Comparison of ENCODE assay signal across 16 mouse cellular contexts in the genomic region with DNA sequence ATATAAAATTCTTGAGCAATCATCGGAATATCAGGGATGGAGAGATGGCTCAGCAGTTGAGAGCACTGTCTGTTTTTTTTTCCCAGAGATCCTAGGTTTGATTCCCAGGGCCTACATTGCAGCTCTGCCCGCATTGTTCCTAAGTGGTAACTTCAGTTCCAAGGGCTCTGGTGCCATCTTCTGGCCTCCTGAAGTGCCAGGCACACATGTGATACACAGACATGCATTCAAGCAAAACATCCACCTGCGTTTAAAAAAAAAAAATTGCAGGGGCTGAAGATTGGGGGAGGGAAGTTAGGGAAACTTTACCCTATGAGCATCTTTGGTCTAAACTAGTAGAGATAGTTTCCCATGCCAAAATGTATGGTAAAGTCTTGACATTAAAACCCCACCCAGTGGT. TPM values are rescaled to one million over a fixed set of nuclear protein-coding genes. Genes with fewer than 3 reads are reported as not detected.
DNase-seq lines count a peak whose midpoint lies in the region; ATAC-seq and TF ChIP-seq lines count a peak whose summit lies in the region.
"Had no signal": no experiment of that assay in that cellular context is flagged by ENCODE, and none has a peak within 500 bp of the region (broad histone marks: within the 10 kb centered on the region; RNA-seq: fewer than 3 reads in every experiment).

No protein-coding gene starts in this region.

- no peak for TF ChIP-seq POLR2A in cerebellum, adult 2 months (IDR thresholded peaks at IDR 0.05; ENCODE audit: borderline replicate concordance, insufficient read depth, low read length)
- TF ChIP-seq POLR2A in bone marrow, adult 2 months (IDR thresholded peaks at IDR 0.05; ENCODE audit: borderline replicate concordance, control insufficient read depth, low read depth, low read length) = no peak

- H3K4me1 ChIP-seq in cerebellum, adult 2 months (ENCODE audit: control insufficient read depth, insufficient read depth, low read length) = no peaks in the 10 kb centered on the region
- no peaks in the 10 kb centered on the region for H3K4me1 ChIP-seq in bone marrow, adult 2 months (ENCODE audit: control insufficient read depth, insufficient read depth, low read length)
- H3K4me1 ChIP-seq: liver, embryonic 13.5 days; midbrain, embryonic 10.5 days had no signal

- 74% methylated on average over 3 of the region's 3 CpGs for WGBS in cerebellum, adult 2 months
- WGBS in bone marrow, adult 2 months = 53% methylated on average over 3 of the region's 3 CpGs

- no peak for DNase-seq in cerebellum, adult 2 months
- DNase-seq in cerebellum, postnatal 4 days (ENCODE audit: low spot score in 2 of 2) = no peak
- DNase-seq in left cerebral cortex, adult 2 months (ENCODE audit: extremely low spot score in 1 of 2, low spot score in 2 of 2) = no peak
- no peak for DNase-seq in left cerebral cortex, adult 9 months (ENCODE audit: low spot score in 2 of 2)
- peak; percentile 51 for DNase-seq in 416B (ENCODE audit: low read depth)
- DNase-seq in left cerebral cortex, postnatal 25 days (ENCODE audit: low spot score in 2 of 2) = no peak
- DNase-seq: liver, embryonic 13.5 days; right cerebral cortex, postnatal 14 days had no signal

- intact Hi-C loops in left cerebral cortex, adult 2 months (cut with DNase I) = loop anchor here (2.0 kb wide), 1 partner anchor 100 kb away; no protein-coding TSS in a partner anchor
- intact Hi-C loops in left cerebral cortex, postnatal 25 days (cut with DNase I) = loop anchor here (2.0 kb wide), 1 partner anchor 100 kb away; no protein-coding TSS in a partner anchor

- no peaks in the 10 kb centered on the region for H3K27me3 ChIP-seq in cerebellum, adult 2 months (ENCODE audit: control insufficient read depth, insufficient read depth, low read length)
- H3K27me3 ChIP-seq: liver, embryonic 13.5 days had no signal

- H3K4me3 ChIP-seq in cerebellum, adult 2 months (replicated peaks; ENCODE audit: insufficient read depth, low read depth, low read length) = no peak overlapping the region
- H3K4me3 ChIP-seq in left cerebral cortex, adult 2 months = no peak overlapping the region
- H3K4me3 ChIP-seq in bone marrow, adult 2 months (replicated peaks; ENCODE audit: control insufficient read depth, low read depth, low read length) = no peak overlapping the region
- H3K4me3 ChIP-seq: liver, embryonic 13.5 days; midbrain, embryonic 10.5 days had no signal

- TF ChIP-seq CTCF in cerebellum, adult 2 months (IDR thresholded peaks at IDR 0.05; ENCODE audit: borderline replicate concordance, insufficient read depth, low read depth, low read length) = peak; percentile 40; the same call in 1 of the 2 replicates
- TF ChIP-seq CTCF in left cerebral cortex, adult 2 months (IDR thresholded peaks at IDR 0.05) = peak; percentile 63
- peak; percentile 61 for TF ChIP-seq CTCF in bone marrow, adult 2 months (IDR thresholded peaks at IDR 0.05; ENCODE audit: control insufficient read depth, insufficient read depth, low read length)

- ATAC-seq in erythroblast, adult 5-6 weeks (replicated peaks; ENCODE audit: low FRiP score, poor library complexity, severe bottlenecking) = no peak

- H3K27ac ChIP-seq in cerebellum, adult 2 months (ENCODE audit: insufficient read depth, low read length) = no peak overlapping the region
- no peak overlapping the region for H3K27ac ChIP-seq in left cerebral cortex, adult 2 months
- H3K27ac ChIP-seq in bone marrow, adult 2 months (ENCODE audit: control insufficient read depth, insufficient read depth, low read depth, low read length, poor library complexity) = no peak overlapping the region
- H3K27ac ChIP-seq: liver, embryonic 13.5 days; midbrain, embryonic 10.5 days had no signal

RNA-seq across cellular contexts. Expression of a gene that starts 10.2 kb away (rescaled TPM):
- not detected in 2 replicates for polyA plus RNA-seq in cerebellum, adult 2 months (2012; rRNA removed)
- total RNA-seq in left cerebral cortex, adult 2 months (2021) = not detected
- polyA plus RNA-seq in bone marrow, adult 2 months (2011; ENCODE audit: insufficient read depth, insufficient read length, low replicate concordance, missing spikeins) = not detected in 2 replicates
- total RNA-seq in erythroblast, adult 5-6 weeks (2015; ENCODE audit: low replicate concordance) = not detected in 2 replicates
- 0.70 and 1.3 TPM in 2 replicates for total RNA-seq in erythroblast, adult 5-6 weeks (2017; ENCODE audit: low replicate concordance)
- total RNA-seq in left cerebral cortex, postnatal 25 days (2021) = not detected
- total RNA-seq: granulocyte monocyte progenitor cell, adult 5-6 weeks; layer of hippocampus, adult 8-10 months had no signal
- polyA plus RNA-seq: forebrain, embryonic 11.5 days; hindbrain, embryonic 11.5 days; liver, embryonic 13.5 days; midbrain, embryonic 10.5 days; neural tube, embryonic 14.5 days had no signal

RNA-seq across cellular contexts. Expression of a gene that starts 23.0 kb away (rescaled TPM):
- polyA plus RNA-seq in cerebellum, adult 2 months (2012; rRNA removed) = 12.2 and 13.6 TPM in 2 replicates
- total RNA-seq in left cerebral cortex, adult 2 months (2021) = 1 to 10 TPM; 3.8 to 5.2 TPM
- 22.2 and 35.2 TPM in 2 replicates for polyA plus RNA-seq in bone marrow, adult 2 months (2011; ENCODE audit: insufficient read depth, insufficient read length, low replicate concordance, missing spikeins)
- 33.0 and 122 TPM in 2 replicates for total RNA-seq in erythroblast, adult 5-6 weeks (2015; ENCODE audit: low replicate concordance)
- total RNA-seq in erythroblast, adult 5-6 weeks (2017; ENCODE audit: low replicate concordance) = 48.7 and 64.9 TPM in 2 replicates
- 1 to 10 TPM; 3.9 TPM for total RNA-seq in left cerebral cortex, postnatal 25 days (2021)

RNA-seq across cellular contexts. Expression of a gene that starts 37.8 kb away (rescaled TPM):
- polyA plus RNA-seq in cerebellum, adult 2 months (2012; rRNA removed) = 1.1 and 2.3 TPM in 2 replicates
- total RNA-seq in left cerebral cortex, adult 2 months (2021) = 1 to 10 TPM; 2.3 to 3.6 TPM
- polyA plus RNA-seq in bone marrow, adult 2 months (2011; ENCODE audit: insufficient read depth, insufficient read length, low replicate concordance, missing spikeins) = not detected in 2 replicates
- not detected in 2 replicates for total RNA-seq in erythroblast, adult 5-6 weeks (2015; ENCODE audit: low replicate concordance)
- not detected in 2 replicates for total RNA-seq in erythroblast, adult 5-6 weeks (2017; ENCODE audit: low replicate concordance)
- total RNA-seq in left cerebral cortex, postnatal 25 days (2021) = 1 to 10 TPM; 2.1 to 2.6 TPM
- polyA plus RNA-seq: liver, embryonic 13.5 days had no signal

RNA-seq across cellular contexts. Expression of a gene that starts 57.4 kb away (rescaled TPM):
- 9.6 TPM in 2 replicates for polyA plus RNA-seq in cerebellum, adult 2 months (2012; rRNA removed)
- total RNA-seq in left cerebral cortex, adult 2 months (2021) = 10 to 100 TPM; 15.0 to 22.3 TPM
- polyA plus RNA-seq in bone marrow, adult 2 months (2011; ENCODE audit: insufficient read depth, insufficient read length, low replicate concordance, missing spikeins) = 1.2 TPM in 1 of 2 replicates, not detected in the other
- total RNA-seq in erythroblast, adult 5-6 weeks (2015; ENCODE audit: low replicate concordance) = not detected in 2 replicates
- total RNA-seq in erythroblast, adult 5-6 weeks (2017; ENCODE audit: low replicate concordance) = not detected in 2 replicates
- total RNA-seq in left cerebral cortex, postnatal 25 days (2021) = 10 to 100 TPM; 18.0 to 19.6 TPM
- total RNA-seq: granulocyte monocyte progenitor cell, adult 5-6 weeks had no signal
- polyA plus RNA-seq: forebrain, embryonic 11.5 days; liver, embryonic 13.5 days had no signal

Comparison
In these comparisons a context has a peak if more than half of its experiments do, and no peak if none do; other contexts are left out.
1. RNA of a gene that starts 23.0 kb away (total RNA-seq): 33.0 to 122 TPM in erythroblast, adult 5-6 weeks; 3.8 to 5.2 TPM in left cerebral cortex, adult 2 months and 3.9 TPM in left cerebral cortex, postnatal 25 days; every median in the first group is over 4 times any median in the second.
2. Peak in every context shown above with its lines, with median percentiles within 50 percentile points of each other: CTCF ChIP-seq.